Mouse (Mus musculus) cortical plate, adult 2 months (tissue): Measurements from ENCODE around the gene Cflar. TPM values are rescaled to one million over a fixed set of nuclear protein-coding genes. Genes with fewer than 3 reads are reported as not detected.
"Not testable (repeated sequence)": the region's sequence is repeated elsewhere in the genome, so short reads cannot be mapped to it uniquely, and the experiment has no call there.

Source experiments
- H3K27ac ChIP-seq: fragments of 200-500 bp; 2 replicates; pipeline ENCODE4 v1.5.1; 2012; ENCODE audit warnings: low read length, control low read depth, inconsistent platforms; ENCODE audit not compliant: insufficient read depth
- H3K4me1 ChIP-seq: fragments of 200-500 bp; 2 replicates; pipeline ENCODE4 v1.6.1; 2011; ENCODE audit warnings: low read length; ENCODE audit not compliant: control insufficient read depth, insufficient read depth
- H3K4me3 ChIP-seq: fragments of 200-500 bp; 2 replicates; pipeline ENCODE4 v1.5.1; 2011; ENCODE audit warnings: mild to moderate bottlenecking, low read length, control low read depth; ENCODE audit not compliant: insufficient read depth
- CTCF ChIP-seq: fragments of 200-500 bp; IDR thresholded peaks from 2 replicates; pipeline ENCODE4 v1.5.1; 2011; ENCODE audit warnings: mild to moderate bottlenecking, control low read depth, low read length; ENCODE audit not compliant: insufficient read depth; ENCODE audit errors: extremely low read depth
- POLR2A ChIP-seq: fragments of 200-500 bp; IDR thresholded peaks from 2 replicates; pipeline ENCODE4 v1.6.1; 2011; ENCODE audit warnings: mild to moderate bottlenecking, low read length, control low read depth; ENCODE audit not compliant: insufficient read depth; ENCODE audit errors: extremely low read depth
- polyA plus RNA-seq: library from polyadenylated mRNA; depleted of rRNA; stranded (reverse); fragments of >200 nt; gene quantifications from 2 replicates; pipeline ENCODE4 v1.2.3, GENCODE M21; 2012

Gene Cflar
- polyA plus RNA-seq, 1 experiment, result 13.2 TPM

- Histone ChIP-seq H3K4me1 (no peaks in the 10 kb centered on the region), H3K27ac (no peak overlapping the region), H3K4me3 (no peak overlapping the region)
- TF ChIP-seq POLR2A (no peak), CTCF (no peak)
Observed at GRCm38 (mm10) chr1:58693696-58694095, 17.6 kb upstream of the Cflar start.

GRCm38 (mm10) chr1:58695810-58696209 lies 15.5 kb upstream of the Cflar start, which contains the start of gene Als2cr12:
TSS of gene Als2cr12 (minus strand) at chr1:58695989.
- not testable (repeated sequence) for H3K4me1 ChIP-seq, H3K4me3 ChIP-seq, H3K27ac ChIP-seq

- H3K4me1 ChIP-seq, H3K27ac ChIP-seq, H3K4me3 ChIP-seq: not testable (repeated sequence)
- peak; percentile 54 for TF ChIP-seq CTCF
Observed at GRCm38 (mm10) chr1:58697607-58698006, 13.7 kb upstream of the Cflar start.

GRCm38 (mm10) chr1:58698781-58699180 lies 12.5 kb upstream of the Cflar start:
- H3K27ac ChIP-seq, result no peak overlapping the region
- no peaks in the 10 kb centered on the region for H3K4me1 ChIP-seq
- no peak overlapping the region for H3K4me3 ChIP-seq
- TF ChIP-seq POLR2A (no peak), CTCF (no peak)

GRCm38 (mm10) chr1:58699988-58700387 lies 11.3 kb upstream of the Cflar start:
- no peak overlapping the region for H3K4me3 ChIP-seq
- TF ChIP-seq POLR2A (no peak), CTCF (no peak)
- H3K4me1 ChIP-seq, result no peaks in the 10 kb centered on the region
- H3K27ac ChIP-seq, result no peak overlapping the region

GRCm38 (mm10) chr1:58700580-58701162 lies 10.6 kb upstream of the Cflar start:
- not testable (repeated sequence) for H3K4me3 ChIP-seq, H3K27ac ChIP-seq, H3K4me1 ChIP-seq

- not testable (repeated sequence) for H3K4me1 ChIP-seq, H3K27ac ChIP-seq
Observed at GRCm38 (mm10) chr1:58710043-58710442, 1.3 kb upstream of the Cflar start.

GRCm38 (mm10) chr1:58710711-58711364 lies 470 bp upstream of the Cflar start:
- Histone ChIP-seq H3K4me3 (peak overlapping the region; percentile 80), H3K27ac (peak overlapping the region; percentile 97), H3K4me1 (peaks cover 1% of the 10 kb centered on the region; the same call in 1 of the 2 replicates)
- no peak for TF ChIP-seq POLR2A
- no peak for TF ChIP-seq CTCF

More at GRCm38 (mm10) chr1:58710043-58710442, 1.3 kb upstream of the Cflar start:
- H3K4me3 ChIP-seq, result not testable (repeated sequence)

- Histone ChIP-seq H3K4me1 (peaks cover 1% of the 10 kb centered on the region; the same call in 1 of the 2 replicates), H3K27ac (peak overlapping the region; percentile 97), H3K4me3 (peak overlapping the region; percentile 80)
- TF ChIP-seq POLR2A (no peak), CTCF (no peak)
Observed at GRCm38 (mm10) chr1:58712076-58713061, 1.1 kb downstream of the Cflar start.
